Mouse (Mus musculus) bone marrow macrophage, adult 2 months (primary cell): ENCODE data around the gene Msh2. TPM values are rescaled to one million over a fixed set of nuclear protein-coding genes. Genes with fewer than 3 reads are reported as not detected.

Experiments used
- H3K27ac ChIP-seq: 2 replicates; pipeline ENCODE4 v1.5.1; 2012; ENCODE audit warnings: low read depth, low read length; ENCODE audit not compliant: insufficient read depth
- H3K4me1 ChIP-seq: 2 replicates; pipeline ENCODE4 v1.6.1; 2012; ENCODE audit warnings: low read length; ENCODE audit not compliant: control insufficient read depth, insufficient read depth
- H3K4me3 ChIP-seq: 2 replicates; pipeline ENCODE4 v1.5.1; 2012; ENCODE audit warnings: mild to moderate bottlenecking, low read length, moderate library complexity; ENCODE audit not compliant: insufficient read depth
- CTCF ChIP-seq: IDR thresholded peaks from 2 replicates; pipeline ENCODE4 v1.5.1; 2012; ENCODE audit warnings: low read depth, mild to moderate bottlenecking, low read length, moderate library complexity
- POLR2A ChIP-seq: IDR thresholded peaks from 2 replicates; pipeline ENCODE4 v1.6.1; 2012; ENCODE audit warnings: mild to moderate bottlenecking, low read depth, low read length, borderline replicate concordance
- polyA plus RNA-seq: library from polyadenylated mRNA; stranded (reverse); fragments of >200 nt; gene quantifications from 2 replicates; pipeline ENCODE4 v1.2.4, GENCODE M21; 2012; ENCODE audit not compliant: missing spikeins, insufficient read depth, insufficient read length

Gene Msh2
- polyA plus RNA-seq, 1 experiment: 17.1 TPM

GRCm38 (mm10) chr17:87700101-87700500 is 28.0 kb downstream of the Msh2 start:
- no peak overlapping the region for H3K4me3 ChIP-seq
- H3K27ac ChIP-seq: no peak overlapping the region
- no peaks in the 10 kb centered on the region for H3K4me1 ChIP-seq
- no peak for TF ChIP-seq POLR2A
- no peak for TF ChIP-seq CTCF

DNA sequence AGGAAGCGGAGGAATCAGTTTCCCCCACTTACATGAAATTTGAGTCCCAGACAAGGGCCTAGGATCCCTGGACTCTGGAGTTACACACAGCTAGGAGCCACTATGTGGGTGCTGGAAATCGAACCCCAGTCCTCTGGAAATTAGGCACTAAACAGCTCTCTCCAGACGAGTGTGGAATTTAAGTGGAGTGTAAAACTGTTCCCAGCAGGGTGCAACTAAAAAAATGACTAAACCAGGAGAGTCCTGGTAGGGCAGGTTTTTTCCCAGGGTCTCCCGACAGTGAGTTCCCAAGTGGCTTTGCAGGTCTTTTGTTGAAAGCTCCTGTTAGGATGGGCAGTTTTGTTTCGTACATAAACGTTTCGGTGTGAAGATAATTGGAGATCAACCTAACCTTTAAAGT is 52.6 kb downstream of the Msh2 start:
- TF ChIP-seq CTCF (no peak), POLR2A (no peak)
- Histone ChIP-seq H3K4me1 (no peaks in the 10 kb centered on the region), H3K27ac (no peak overlapping the region), H3K4me3 (no peak overlapping the region)

DNA sequence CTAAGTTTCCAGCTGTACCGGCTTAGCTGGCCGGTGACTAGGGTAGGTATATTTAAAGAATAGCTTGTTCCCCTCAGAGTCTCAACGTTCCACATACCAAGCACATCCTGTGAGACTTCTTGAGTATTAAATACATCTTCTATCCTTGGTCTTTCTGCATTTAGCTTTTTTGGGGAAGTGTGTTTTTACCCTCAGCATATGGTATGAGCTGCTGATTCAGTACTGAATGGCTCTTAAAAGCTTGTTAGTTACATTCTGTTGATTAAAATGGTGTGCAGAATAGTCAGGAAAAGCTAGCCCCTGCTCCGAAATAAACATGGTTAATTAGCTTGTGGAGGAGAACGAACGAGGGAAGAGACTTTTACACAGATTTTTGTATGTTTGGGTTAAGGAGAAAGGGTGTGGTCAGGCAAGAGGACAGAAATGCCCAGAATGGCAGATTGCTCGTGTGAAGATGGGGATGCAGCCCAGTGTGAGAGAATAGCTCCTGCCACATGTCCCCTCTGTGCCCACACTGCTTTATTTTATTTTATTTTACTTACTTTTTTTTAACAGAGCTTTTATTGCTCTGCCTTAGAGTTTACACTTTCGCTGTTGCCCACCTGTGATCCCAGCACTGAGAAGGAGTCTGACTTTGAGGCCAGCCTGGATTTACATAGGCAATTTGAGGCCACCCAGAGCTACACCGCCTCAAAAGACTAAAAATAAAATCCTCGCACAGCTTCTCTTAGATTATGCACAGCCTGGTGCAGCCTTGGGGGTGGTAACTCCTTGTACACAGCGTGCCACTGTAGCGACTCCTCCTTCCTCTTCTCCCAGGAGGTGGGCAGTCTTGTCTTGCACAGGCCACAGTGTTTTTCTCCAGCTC is 54.6 kb downstream of the Msh2 start:
- no peak for TF ChIP-seq POLR2A
- H3K4me1 ChIP-seq: no peaks in the 10 kb centered on the region
- no peak overlapping the region for H3K4me3 ChIP-seq
- no peak overlapping the region for H3K27ac ChIP-seq

- peaks cover 6% of the 10 kb centered on the region for H3K4me1 ChIP-seq
- TF ChIP-seq CTCF (no peak), POLR2A (no peak)
- H3K27ac ChIP-seq: no peak overlapping the region
- H3K4me3 ChIP-seq: no peak overlapping the region
These were observed 59.8 kb downstream of the Msh2 start for GRCm38 (mm10) chr17:87731962-87732361.

- H3K4me3 ChIP-seq: no peak overlapping the region
- H3K27ac ChIP-seq: no peak overlapping the region
- peaks cover 6% of the 10 kb centered on the region for H3K4me1 ChIP-seq
- no peak for TF ChIP-seq CTCF
- TF ChIP-seq POLR2A: no peak
These were observed 62.3 kb downstream of the Msh2 start for GRCm38 (mm10) chr17:87734471-87734870.

DNA sequence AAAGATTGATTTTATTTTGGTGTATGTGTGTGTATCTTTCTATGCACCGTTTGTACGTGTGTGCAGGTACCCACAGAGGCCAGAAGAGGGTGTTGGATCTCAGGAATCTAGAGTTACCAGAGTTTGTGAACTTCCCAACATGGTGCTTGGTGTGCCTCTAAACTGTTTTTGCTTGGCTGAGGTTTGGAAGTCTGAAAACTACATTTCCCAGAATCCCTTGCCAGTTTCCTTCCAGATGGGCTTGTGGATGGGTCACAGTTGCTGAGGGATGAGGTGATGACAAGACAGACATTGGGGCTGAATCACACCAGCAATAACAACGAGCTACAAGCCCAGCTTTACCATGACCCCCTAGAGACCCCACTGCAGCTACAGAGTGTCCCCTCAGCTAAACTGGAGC is 65.0 kb downstream of the Msh2 start:
- H3K4me3 ChIP-seq: no peak overlapping the region
- H3K4me1 ChIP-seq: peaks cover 6% of the 10 kb centered on the region
- no peak overlapping the region for H3K27ac ChIP-seq
- TF ChIP-seq POLR2A (no peak), CTCF (no peak)

GRCm38 (mm10) chr17:87739835-87740234 is 67.7 kb downstream of the Msh2 start:
- no peak overlapping the region for H3K4me3 ChIP-seq
- TF ChIP-seq CTCF: no peak
- TF ChIP-seq POLR2A: no peak
- H3K27ac ChIP-seq: no peak overlapping the region
- H3K4me1 ChIP-seq: no peaks in the 10 kb centered on the region

DNA sequence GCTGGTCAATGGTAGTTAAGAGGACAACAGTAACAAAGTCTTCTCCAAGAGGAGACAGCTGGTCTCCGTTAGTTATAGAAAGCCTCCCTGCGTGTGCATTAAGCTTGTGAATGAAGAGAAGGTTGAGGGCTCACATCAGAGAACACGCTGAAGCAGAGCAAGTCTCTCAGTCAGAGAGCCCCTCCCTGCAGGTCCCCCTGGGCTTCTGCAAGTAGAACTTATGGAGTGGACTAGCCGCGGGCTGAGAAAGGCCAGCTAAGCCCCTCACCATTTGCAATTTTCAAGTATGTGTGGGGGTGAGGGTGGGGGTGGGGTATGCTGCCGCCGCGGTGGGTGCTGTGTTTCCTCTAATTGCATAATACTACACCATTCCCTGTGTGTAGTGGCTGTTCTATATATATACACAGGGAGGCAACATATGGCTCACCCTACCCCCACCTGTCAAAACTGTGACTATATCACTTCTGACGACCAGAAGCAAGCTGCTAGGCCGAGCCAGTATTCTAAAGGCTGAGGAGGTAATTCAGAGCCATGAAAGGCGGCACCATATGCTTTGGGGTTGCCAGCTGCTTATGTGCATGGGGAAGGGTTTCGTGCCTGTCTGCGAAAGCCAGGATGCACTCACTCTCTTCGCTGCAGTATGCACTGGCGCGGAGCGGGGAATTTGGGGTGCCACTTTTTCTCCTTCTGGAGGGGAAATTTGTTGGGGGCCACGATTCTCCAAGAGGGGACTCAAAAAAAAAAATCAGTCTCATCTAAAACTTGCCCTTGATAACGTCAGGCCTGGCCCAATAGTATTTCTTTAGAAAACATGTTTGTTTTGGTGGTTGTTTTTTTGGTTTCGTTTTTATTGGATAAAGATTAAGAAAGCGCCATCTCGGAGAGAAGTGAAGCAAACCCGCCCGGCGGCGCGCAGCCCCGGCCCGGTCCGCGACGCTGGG is 73.1 kb downstream of the Msh2 start:
- Histone ChIP-seq H3K4me3 (no peak overlapping the region), H3K4me1 (no peaks in the 10 kb centered on the region)

DNA sequence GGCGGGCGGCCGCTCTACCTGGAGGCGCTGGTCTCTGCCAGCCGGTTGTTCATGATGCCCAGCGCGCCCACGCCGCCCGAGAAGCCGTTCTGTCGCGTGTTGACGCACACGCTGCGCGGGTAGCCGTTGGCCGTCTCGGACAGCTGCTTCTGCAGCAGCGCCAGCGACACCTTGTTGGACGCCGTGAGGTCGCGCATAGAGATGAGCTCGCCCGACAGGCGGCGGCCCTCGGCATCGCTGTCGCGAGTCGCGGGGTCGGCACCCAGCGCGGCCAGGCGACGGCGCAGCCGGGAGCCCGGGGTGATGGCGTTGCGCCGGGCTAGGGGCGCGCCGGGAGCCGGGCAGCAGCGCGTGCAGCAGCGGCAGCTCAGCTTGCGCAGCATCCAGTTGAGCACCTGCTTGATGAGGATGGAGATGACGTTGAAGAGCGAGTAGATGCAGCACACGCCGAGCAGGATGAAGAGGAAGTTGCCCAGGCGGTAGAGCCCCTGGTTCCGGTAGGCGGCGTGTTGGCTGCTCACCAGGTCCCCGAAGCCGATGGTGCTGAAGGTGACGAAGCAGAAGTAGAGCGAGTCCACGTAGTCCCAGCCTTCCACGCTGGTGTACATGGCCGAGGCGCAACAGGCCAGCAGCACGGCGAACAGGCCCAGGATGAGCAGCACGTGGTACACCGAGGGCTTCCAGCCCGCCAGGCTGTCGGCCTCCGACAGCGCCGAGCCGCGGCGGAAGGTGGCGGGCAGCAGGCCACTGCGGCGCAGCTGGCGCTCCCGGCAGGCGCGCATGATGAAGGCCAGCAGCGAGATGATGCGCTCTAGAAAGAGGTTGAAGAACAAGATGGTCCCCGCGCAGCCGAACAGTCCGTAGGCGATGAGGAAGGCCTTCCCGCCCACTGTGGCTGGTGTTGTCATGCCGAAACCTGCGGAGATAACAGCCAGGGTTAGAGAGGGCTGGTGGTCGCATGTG is 74.1 kb downstream of the Msh2 start:
- no peaks in the 10 kb centered on the region for H3K4me1 ChIP-seq
- TF ChIP-seq POLR2A (no peak), CTCF (no peak)
- no peak overlapping the region for H3K4me3 ChIP-seq
- no peak overlapping the region for H3K27ac ChIP-seq

More for the DNA sequence above, 73.1 kb downstream of the Msh2 start:
- no peak overlapping the region for H3K27ac ChIP-seq
- TF ChIP-seq POLR2A: no peak
- no peak for TF ChIP-seq CTCF
